8 mouse cellular contexts compared by ENCODE assay signal in genomic region chr5:21144506-21145169, GRCm38 (mm10). TPM values are rescaled to one million over a fixed set of nuclear protein-coding genes. Genes with fewer than 3 reads are reported as not detected.
DNase-seq lines count a peak whose midpoint lies in the region; ATAC-seq lines count a peak whose summit lies in the region.

No protein-coding gene starts in this region.

- no peaks in the 10 kb centered on the region for H3K27me3 ChIP-seq in heart, embryonic 15.5 days
- no peaks in the 10 kb centered on the region for H3K27me3 ChIP-seq in forebrain, embryonic 16.5 days (replicated peaks; ENCODE audit: control insufficient read depth, insufficient read depth, low read length)

- no peaks in the 10 kb centered on the region for H3K9me3 ChIP-seq in heart, embryonic 15.5 days (replicated peaks)
- no peaks in the 10 kb centered on the region for H3K9me3 ChIP-seq in forebrain, embryonic 16.5 days (ENCODE audit: control insufficient read depth, low read length)

- peak; percentile 29 for ATAC-seq in heart, embryonic 15.5 days (replicated peaks; ENCODE audit: insufficient number of reproducible peaks, insufficient read depth, low FRiP score, low read depth)
- no peak for ATAC-seq in forebrain, embryonic 16.5 days

- no peaks in the 10 kb centered on the region for H3K36me3 ChIP-seq in heart, embryonic 15.5 days
- H3K36me3 ChIP-seq in forebrain, embryonic 16.5 days (ENCODE audit: control insufficient read depth, insufficient read depth), result no peaks in the 10 kb centered on the region

- 31% methylated on average over 8 of the region's 8 CpGs for WGBS in heart, embryonic 15.5 days
- WGBS in forebrain, embryonic 16.5 days, result 81% methylated on average over 8 of the region's 8 CpGs

- DNase-seq in adipocyte (ENCODE audit: low spot score), result peak; percentile 53
- DNase-seq in embryo, embryonic 10 days (ENCODE audit: low spot score), result peak; percentile 83
- DNase-seq in kidney, postnatal 14 days, result peak; percentile 81
- DNase-seq in mesoderm, embryonic 11.5 days (ENCODE audit: low read depth, low spot score), result peak; percentile 82
- DNase-seq in left cerebral cortex, adult 11 months (ENCODE audit: low spot score), result no peak
- DNase-seq in cerebellum, adult 9-11 months, result no peak

- H3K4me1 ChIP-seq in heart, embryonic 15.5 days (replicated peaks), result peaks cover 18% of the 10 kb centered on the region
- H3K4me1 ChIP-seq in forebrain, embryonic 16.5 days (replicated peaks; ENCODE audit: control insufficient read depth, insufficient read depth, low read length), result peaks cover 3% of the 10 kb centered on the region; the same call in 1 of the 2 replicates

- H3K27ac ChIP-seq in heart, embryonic 15.5 days, result peak overlapping the region; percentile 8; the same call in 1 of the 2 replicates
- H3K27ac ChIP-seq in forebrain, embryonic 16.5 days (ENCODE audit: low read length), result no peak overlapping the region

- H3K4me2 ChIP-seq in heart, embryonic 15.5 days, result no peak overlapping the region
- no peak overlapping the region for H3K4me2 ChIP-seq in forebrain, embryonic 16.5 days (ENCODE audit: low read length)

- H3K4me3 ChIP-seq in heart, embryonic 15.5 days, result no peak overlapping the region
- H3K4me3 ChIP-seq in forebrain, embryonic 16.5 days (replicated peaks; ENCODE audit: low read length), result no peak overlapping the region

- H3K9ac ChIP-seq in heart, embryonic 15.5 days, result no peak overlapping the region
- H3K9ac ChIP-seq in forebrain, embryonic 16.5 days (replicated peaks; ENCODE audit: low read depth, low read length), result no peak overlapping the region

RNA-seq across cellular contexts. Expression of gene Gsap, which starts 41.4 kb away (rescaled TPM):
- 1.8 and 2.5 TPM in 2 replicates for polyA plus RNA-seq in heart, embryonic 15.5 days (2015; fragmentation: Nextera tagmentation; extraction: Ambion mirVana)
- 11.2 and 11.9 TPM in 2 replicates for polyA plus RNA-seq in forebrain, embryonic 16.5 days (2015; fragmentation: Nextera tagmentation; extraction: Ambion mirVana)

Comparison
In these comparisons a context has a peak if more than half of its experiments do, and no peak if none do; other contexts are left out.
1. DNase-seq: peak in adipocyte (single experiment), embryo, embryonic 10 days (single experiment), kidney, postnatal 14 days (single experiment) and mesoderm, embryonic 11.5 days (single experiment); none in left cerebral cortex, adult 11 months (single experiment) and cerebellum, adult 9-11 months (single experiment).